Mouse (Mus musculus) E14TG2a.4 (cell line): Measurements from ENCODE around the gene Runx3.

Experiments
- CTCF ChIP-seq: conservative IDR thresholded peaks from 2 replicates; pipeline ENCODE4 v1.5.1; 2014; ENCODE audit warnings: low read length
- NANOG ChIP-seq: IDR thresholded peaks from 2 replicates; pipeline ENCODE4 v1.6.1; 2014; ENCODE audit warnings: borderline replicate concordance, low read length, mixed read lengths

- TF ChIP-seq CTCF (no peak), NANOG (no peak)
Observed at GRCm38 (mm10) chr4:135155805-135156469, 35.5 kb downstream of the Runx3 start.
